Mouse (Mus musculus): Measurements from ENCODE around the gene Iqca. TPM values are rescaled to one million over a fixed set of nuclear protein-coding genes. Genes with fewer than 3 reads are reported as not detected.
A peak's percentile ranks its signal among the peaks of the same experiment; 100 is the strongest.

Gene Iqca
- polyA plus RNA-seq, 1 experiment from 2014 or later, result 0.22 TPM

GRCm38 (mm10) chr1:90000981-90001380, 152.2 kb downstream of the Iqca start:
- no peak for DNase-seq (ENCODE audit: low spot score)

GRCm38 (mm10) chr1:89999858-90000257, 153.3 kb downstream of the Iqca start:
- Histone ChIP-seq H3K4me2 (ENCODE audit: low read length) (no peak overlapping the region), H3K9me3 (ENCODE audit: control insufficient read depth, low read length) (no peaks in the 10 kb centered on the region), H3K4me3 (ENCODE audit: low read depth, low read length) (no peak overlapping the region), H3K36me3 (ENCODE audit: control insufficient read depth, insufficient read depth, low read length) (no peaks in the 10 kb centered on the region), H3K9ac (ENCODE audit: low read length) (no peak overlapping the region), H3K4me1 (replicated peaks; ENCODE audit: control insufficient read depth, insufficient read depth, low read length) (no peaks in the 10 kb centered on the region; the same call in 1 of the 2 replicates), H3K27ac (ENCODE audit: low read depth) (no peak overlapping the region), H3K27me3 (replicated peaks; ENCODE audit: control insufficient read depth, insufficient read depth, low read length) (0 out of 2 replicates have a peak, but pooled peaks cover 4% of the 10 kb centered on the region)
- WGBS, result 84% methylated on average over 3 of the region's 3 CpGs
- DNase-seq (ENCODE audit: low spot score), result no peak
- no peak for ATAC-seq (replicated peaks; ENCODE audit: low FRiP score, low TSS enrichment, low read depth)

More at GRCm38 (mm10) chr1:90000981-90001380, 152.2 kb downstream of the Iqca start:
- Histone ChIP-seq H3K27me3 (replicated peaks; ENCODE audit: control insufficient read depth, insufficient read depth, low read length) (no peaks in the 10 kb centered on the region), H3K27ac (ENCODE audit: low read depth) (no peak overlapping the region), H3K9me3 (ENCODE audit: control insufficient read depth, low read length) (no peaks in the 10 kb centered on the region), H3K4me1 (replicated peaks; ENCODE audit: control insufficient read depth, insufficient read depth, low read length) (no peaks in the 10 kb centered on the region; the same call in 1 of the 2 replicates), H3K4me3 (ENCODE audit: low read depth, low read length) (no peak overlapping the region), H3K4me2 (ENCODE audit: low read length) (no peak overlapping the region), H3K36me3 (ENCODE audit: control insufficient read depth, insufficient read depth, low read length) (no peaks in the 10 kb centered on the region), H3K9ac (ENCODE audit: low read length) (no peak overlapping the region)
- no peak for ATAC-seq (replicated peaks; ENCODE audit: low FRiP score, low TSS enrichment, low read depth)
- 60% methylated on average over 5 of the region's 5 CpGs for WGBS

GRCm38 (mm10) chr1:89998696-89999095, 154.5 kb downstream of the Iqca start:
- H3K9ac ChIP-seq (ENCODE audit: low read length), result no peak overlapping the region
- DNase-seq (ENCODE audit: low spot score), result no peak
- H3K9me3 ChIP-seq (ENCODE audit: control insufficient read depth, low read length), result no peaks in the 10 kb centered on the region
- H3K27me3 ChIP-seq (replicated peaks; ENCODE audit: control insufficient read depth, insufficient read depth, low read length), result peaks cover 15% of the 10 kb centered on the region
- no peaks in the 10 kb centered on the region for H3K36me3 ChIP-seq (ENCODE audit: control insufficient read depth, insufficient read depth, low read length)
- ATAC-seq (replicated peaks; ENCODE audit: low FRiP score, low TSS enrichment, low read depth), result no peak
- no peak overlapping the region for H3K4me2 ChIP-seq (ENCODE audit: low read length)
- no peak overlapping the region for H3K27ac ChIP-seq (ENCODE audit: low read depth)
- 72% methylated on average over 2 of the region's 2 CpGs for WGBS
- H3K4me3 ChIP-seq (ENCODE audit: low read depth, low read length), result no peak overlapping the region
- H3K4me1 ChIP-seq (replicated peaks; ENCODE audit: control insufficient read depth, insufficient read depth, low read length), result no peaks in the 10 kb centered on the region; the same call in 1 of the 2 replicates

- ATAC-seq (replicated peaks; ENCODE audit: low FRiP score, low TSS enrichment, low read depth), result no peak
- Histone ChIP-seq H3K27ac (ENCODE audit: low read depth) (no peak overlapping the region), H3K9me3 (ENCODE audit: control insufficient read depth, low read length) (no peaks in the 10 kb centered on the region), H3K4me2 (ENCODE audit: low read length) (no peak overlapping the region), H3K27me3 (replicated peaks; ENCODE audit: control insufficient read depth, insufficient read depth, low read length) (peaks cover 21% of the 10 kb centered on the region), H3K4me3 (ENCODE audit: low read depth, low read length) (no peak overlapping the region), H3K36me3 (ENCODE audit: control insufficient read depth, insufficient read depth, low read length) (no peaks in the 10 kb centered on the region), H3K4me1 (replicated peaks; ENCODE audit: control insufficient read depth, insufficient read depth, low read length) (no peaks in the 10 kb centered on the region; the same call in 1 of the 2 replicates), H3K9ac (ENCODE audit: low read length) (no peak overlapping the region)
- whole genome bisulfite sequencing, result 31% methylated on average over 7 of the region's 7 CpGs
- DNase-seq (ENCODE audit: low spot score), result no peak
Measured at GRCm38 (mm10) chr1:89998076-89998475, 155.1 kb downstream of the Iqca start.

GRCm38 (mm10) chr1:89992256-89992655, 160.9 kb downstream of the Iqca start:
- WGBS, result 3% methylated on average over 25 of the region's 25 CpGs

More at GRCm38 (mm10) chr1:89992256-89992655, 160.9 kb downstream of the Iqca start:
- Histone ChIP-seq H3K9me3 (ENCODE audit: control insufficient read depth, low read length) (no peaks in the 10 kb centered on the region), H3K36me3 (ENCODE audit: control insufficient read depth, insufficient read depth, low read length) (no peaks in the 10 kb centered on the region), H3K9ac (ENCODE audit: low read length) (no peak overlapping the region), H3K4me3 (ENCODE audit: low read depth, low read length) (peak overlapping the region; percentile 18), H3K4me1 (replicated peaks; ENCODE audit: control insufficient read depth, insufficient read depth, low read length) (0 out of 2 replicates have a peak, but pooled peaks cover 4% of the 10 kb centered on the region), H3K27ac (ENCODE audit: low read depth) (no peak overlapping the region), H3K4me2 (ENCODE audit: low read length) (peak overlapping the region; percentile 38), H3K27me3 (replicated peaks; ENCODE audit: control insufficient read depth, insufficient read depth, low read length) (peaks cover 43% of the 10 kb centered on the region)
- no peak for DNase-seq (ENCODE audit: low spot score)
- 0 out of 2 replicates have a peak, but pooled peaks have one; percentile 23 for ATAC-seq (replicated peaks; ENCODE audit: low FRiP score, low TSS enrichment, low read depth)

Other genes with a start within 250 kb of the Iqca start
- 0.20 TPM in 1 of 2 replicates, not detected in the other for gene Gbx2, start 222.2 kb downstream of the Iqca start, polyA plus RNA-seq (2014; fragmentation: Nextera tagmentation; extraction: Ambion mirVana)
- not detected in 2 replicates for gene Asb18, start 138.7 kb downstream of the Iqca start, polyA plus RNA-seq (2014; fragmentation: Nextera tagmentation; extraction: Ambion mirVana)
- gene Ackr3, start 50.6 kb upstream of the Iqca start, polyA plus RNA-seq (2014; fragmentation: Nextera tagmentation; extraction: Ambion mirVana), result 19.4 and 19.9 TPM in 2 replicates

Measured in intestine, embryonic 14.5 days (tissue).